Mouse (Mus musculus): Measurements from ENCODE around the gene Synrg.

DNA sequence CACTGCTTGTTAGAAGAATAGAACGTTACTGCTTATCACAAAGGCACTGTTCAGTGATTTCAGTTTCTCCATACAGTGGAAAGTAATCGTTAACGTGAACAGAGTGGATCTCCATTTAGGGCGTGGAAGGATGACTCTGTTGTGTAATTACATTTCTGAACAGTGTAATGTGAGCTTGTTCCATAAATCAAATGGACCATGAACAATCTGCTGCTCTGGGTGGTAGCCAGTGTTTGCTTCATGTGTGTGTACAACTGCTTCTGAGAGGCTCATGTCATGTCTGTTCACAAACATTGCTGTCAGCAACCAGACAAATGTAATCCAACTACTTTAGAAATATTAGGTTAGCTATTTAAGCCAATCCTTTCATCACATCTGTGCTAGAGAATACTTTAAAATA is 27.5 kb downstream of the Synrg start:
- TF ChIP-seq CTCF (IDR thresholded peaks at IDR 0.05; ENCODE audit: control insufficient read depth, insufficient read depth, insufficient read length) (no peak), CEBPB (IDR thresholded peaks at IDR 0.05; ENCODE audit: low read depth) (no peak), MYOD1 (IDR thresholded peaks at IDR 0.05; ENCODE audit: control insufficient read depth, insufficient read length, low read depth) (no peak), USF1 (IDR thresholded peaks at IDR 0.05; ENCODE audit: low read depth) (no peak), MAX (IDR thresholded peaks at IDR 0.05) (no peak), MYOG (IDR thresholded peaks at IDR 0.05; ENCODE audit: control insufficient read depth, extremely low read depth, insufficient read length) (no peak)
